ENCODE assay signal across 9 mouse cellular contexts in genomic region chr12:113610924-113611323, GRCm38 (mm10).
DNase-seq lines count a peak whose midpoint lies in the region; ATAC-seq and TF ChIP-seq lines count a peak whose summit lies in the region.
"Had no signal": no experiment of that assay in that cellular context is flagged by ENCODE, and none has a peak within 500 bp of the region (broad histone marks: within the 10 kb centered on the region; RNA-seq: fewer than 3 reads in every experiment).

No protein-coding gene starts in this region.

- no peak overlapping the region for H3K9ac ChIP-seq in ES-E14 (ENCODE audit: insufficient read depth, low read depth, low read length, poor library complexity, severe bottlenecking)
- H3K9ac ChIP-seq: lung, embryonic 15.5 days had no signal

- no peaks in the 10 kb centered on the region for H3K36me3 ChIP-seq in ES-E14 (ENCODE audit: control insufficient read depth, insufficient read depth, low read length, poor library complexity, severe bottlenecking)
- H3K36me3 ChIP-seq in small intestine, adult 2 months (ENCODE audit: control insufficient read depth, insufficient read depth, low read length), result no peaks in the 10 kb centered on the region
- H3K36me3 ChIP-seq: lung, embryonic 15.5 days had no signal

- no peak for ATAC-seq in frontal cortex, adult (ENCODE audit: low TSS enrichment)

- DNase-seq in adrenal gland, adult (ENCODE audit: inconsistent age in 2 of 2, low spot score in 1 of 2), result peak; percentile 31 to 75
- DNase-seq in adrenal gland, postnatal 4 days (ENCODE audit: low spot score in 2 of 2), result no peak
- peak; percentile 6 for DNase-seq in layer of hippocampus, adult 11-12 months (ENCODE audit: low spot score)
- DNase-seq in layer of hippocampus, postnatal 14 days (ENCODE audit: low spot score in 2 of 2), result no peak
- peak; percentile 71 for DNase-seq in ES-E14 (ENCODE audit: low read depth, low spot score)
- peak; percentile 7 for DNase-seq in embryo, embryonic 9.5 days (ENCODE audit: extremely low spot score)

- peak; percentile 41; the same call in 1 of the 2 replicates for TF ChIP-seq CTCF in small intestine, adult 2 months (IDR thresholded peaks at IDR 0.05; ENCODE audit: extremely low read depth, insufficient read length, insufficient replicate concordance, low read depth, low read length)

- 46% methylated on average over 4 of the region's 4 CpGs for WGBS in small intestine, adult 2 months

- no peaks in the 10 kb centered on the region for H3K9me3 ChIP-seq in ES-E14 (ENCODE audit: control insufficient read depth, insufficient read depth, low read depth, low read length)
- H3K9me3 ChIP-seq: lung, embryonic 15.5 days had no signal

- in situ Hi-C loops in ES-E14 (cut with MboI; ENCODE audit: low sequenced_read_pairs in 2 of 2, unreplicated experiment in 2 of 2), result loop anchor here in 1 of 2 experiments (25.0 kb wide), 1 partner anchor 176 kb away; no protein-coding TSS in a partner anchor

- no peaks in the 10 kb centered on the region for H3K27me3 ChIP-seq in small intestine, adult 2 months (ENCODE audit: control insufficient read depth, insufficient read depth, low read length)
- H3K27me3 ChIP-seq: lung, embryonic 15.5 days had no signal

- no peak overlapping the region for H3K4me3 ChIP-seq in ES-E14 (ENCODE audit: insufficient read depth in 1 of 2, low read depth in 1 of 2, low read length in 2 of 2, poor library complexity in 1 of 2, severe bottlenecking in 1 of 2)
- no peak overlapping the region for H3K4me3 ChIP-seq in small intestine, adult 2 months (ENCODE audit: low read depth, low read length)
- H3K4me3 ChIP-seq: lung, embryonic 15.5 days had no signal

- no peaks in the 10 kb centered on the region for H3K4me1 ChIP-seq in ES-E14 (ENCODE audit: control insufficient read depth in 2 of 2, insufficient read depth in 2 of 2, low read length in 2 of 2, poor library complexity in 1 of 2)
- no peaks in the 10 kb centered on the region for H3K4me1 ChIP-seq in small intestine, adult 2 months (ENCODE audit: control insufficient read depth, insufficient read depth, insufficient read length, low read length)
- H3K4me1 ChIP-seq: lung, embryonic 15.5 days had no signal

- no peak for TF ChIP-seq POLR2A in small intestine, adult 2 months (IDR thresholded peaks at IDR 0.05; ENCODE audit: low read depth, low read length)

- H3K27ac ChIP-seq in ES-E14 (ENCODE audit: insufficient read depth, low read depth, low read length, poor library complexity, severe bottlenecking), result no peak overlapping the region
- no peak overlapping the region for H3K27ac ChIP-seq in small intestine, adult 2 months (ENCODE audit: insufficient read depth, low read depth, low read length)
- H3K27ac ChIP-seq: lung, embryonic 15.5 days had no signal

TF ChIP-seq in ES-E14, 5 proteins besides CTCF, POLR2A, EP300 and RAD21:
- TF ChIP-seq ZC3H11A (IDR thresholded peaks at IDR 0.05; ENCODE audit: borderline replicate concordance, low read depth, low read length) (0 out of 2 replicates have a peak, but pooled peaks have one; percentile 9), CHD2 (IDR thresholded peaks at IDR 0.05; ENCODE audit: low read depth, low read length) (no peak)
TF ChIP-seq in ES-E14: peak in this region for 1.

Comparison
In these comparisons a context has a peak if more than half of its experiments do, and no peak if none do; other contexts are left out.
1. DNase-seq: peak in adrenal gland, adult (2 of 2), layer of hippocampus, adult 11-12 months (single experiment), ES-E14 (single experiment) and embryo, embryonic 9.5 days (single experiment); none in adrenal gland, postnatal 4 days (0 of 2) and layer of hippocampus, postnatal 14 days (0 of 2).